Mouse (Mus musculus): ENCODE measurements around the gene Gm14408. TPM values are rescaled to one million over a fixed set of nuclear protein-coding genes. Genes with fewer than 3 reads are reported as not detected.
"Not testable (repeated sequence)": the region's sequence is repeated elsewhere in the genome, so short reads cannot be mapped to it uniquely, and the experiment has no call there.

The Gm14408 gene
- total RNA-seq (2022) = not detected

- not testable (repeated sequence) for DNase-seq
These were observed at the start of gene Gm14408 for GRCm38 (mm10) chr2:176830840-176831239. Gm14408 (plus strand) TSS chr2:176831140.

- not testable (repeated sequence) for DNase-seq
These were observed 32.6 kb upstream of the Gm14408 start, which contains the start of gene Gm14295 for GRCm38 (mm10) chr2:176798312-176798711. Gm14295 (plus strand) TSS chr2:176798612.

- DNase-seq = not testable (repeated sequence)
These were observed 32.2 kb upstream of the Gm14408 start for GRCm38 (mm10) chr2:176798785-176799184.

Other genes starting within 250 kb of the Gm14408 start
- gene Gm14308, start 194.8 kb upstream of the Gm14408 start, total RNA-seq (2022) = 10 to 100 TPM in 1 of 4 experiments, 1 to 10 TPM in 3; 2.9 to 10.5 (median 5.3) TPM
- 10 to 100 TPM; 11.3 to 14.2 (median 13.1) TPM for gene Zfp973, start 160.6 kb upstream of the Gm14408 start, total RNA-seq (2022)
- 10 to 100 TPM; 15.5 to 17.1 (median 16.5) TPM for gene Gm14305, start 122.8 kb upstream of the Gm14408 start, total RNA-seq (2022)
- 10 to 100 TPM in 3 of 4 experiments, 1 to 10 TPM in 1; 9.8 to 14.0 (median 12.6) TPM for gene Gm14295, start 32.5 kb upstream of the Gm14408 start, total RNA-seq (2022)
- 10 to 100 TPM in 1 of 4 experiments, 1 to 10 TPM in 3; 5.3 to 11.0 (median 9.2) TPM for gene Gm14296, start 96.7 kb downstream of the Gm14408 start, total RNA-seq (2022)
- gene Gm14419, start 169.8 kb downstream of the Gm14408 start, total RNA-seq (2022) = 10 to 100 TPM; 30.1 to 40.0 (median 37.0) TPM
- under 1 TPM; 0.23 to 0.81 (median 0.46) TPM for gene Gm14401, start 243.2 kb downstream of the Gm14408 start, total RNA-seq (2022)

Data from adrenal gland, adult 8-10 months (tissue).